Mouse (Mus musculus) heart, adult 8-10 months (tissue): Measurements from ENCODE around the gene Ascc1. TPM values are rescaled to one million over a fixed set of nuclear protein-coding genes. Genes with fewer than 3 reads are reported as not detected.
"Not testable (repeated sequence)": the region's sequence is repeated elsewhere in the genome, so short reads cannot be mapped to it uniquely, and the experiment has no call there.

Experiments
- DNase-seq: peaks from one replicate; pipeline ENCODE4 v3.0.0; 2022; ENCODE audit warnings: low spot score
- total RNA-seq, 4 experiments: library from RNA; stranded (reverse); gene quantifications; 2 replicates each; pipeline ENCODE4 v1.2.4; 2022

Gene Ascc1
- total RNA-seq, 4 experiments from 2014 or later = 22.3 to 26.7 (median 24.4) TPM

- no peak for DNase-seq
Observed at GRCm38 (mm10) chr10:59977715-59978343, 24.8 kb upstream of the Ascc1 start.

DNA sequence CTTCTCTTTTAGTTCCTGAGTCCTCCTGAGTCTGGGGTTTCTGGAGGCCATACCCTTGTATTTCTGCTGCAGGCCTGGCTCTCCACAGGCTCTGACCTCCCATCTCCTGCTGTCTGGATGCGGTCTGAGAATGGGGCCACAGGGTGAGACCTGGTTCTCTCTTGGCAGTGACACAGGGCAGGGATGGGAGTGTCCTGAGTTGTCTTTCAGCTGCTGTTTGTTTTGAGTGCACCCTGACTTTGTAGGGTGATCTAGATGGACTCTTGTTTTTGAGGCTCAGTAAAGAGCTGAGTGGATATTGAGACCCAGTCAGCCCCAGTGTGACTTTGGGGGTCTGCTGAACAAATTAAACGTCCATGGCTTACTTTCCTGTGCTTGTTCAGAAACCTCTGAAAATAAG is 24.2 kb upstream of the Ascc1 start:
- no peak for DNase-seq

- DNase-seq = peak; percentile 87
Observed at GRCm38 (mm10) chr10:59978873-59979743, 23.5 kb upstream of the Ascc1 start.

GRCm38 (mm10) chr10:59980815-59981244 is 21.8 kb upstream of the Ascc1 start:
- peak; percentile 65 for DNase-seq

GRCm38 (mm10) chr10:59981336-59981735 is 21.3 kb upstream of the Ascc1 start:
- no peak for DNase-seq

GRCm38 (mm10) chr10:59981792-59982191 is 20.8 kb upstream of the Ascc1 start:
- peak; percentile 67 for DNase-seq

DNA sequence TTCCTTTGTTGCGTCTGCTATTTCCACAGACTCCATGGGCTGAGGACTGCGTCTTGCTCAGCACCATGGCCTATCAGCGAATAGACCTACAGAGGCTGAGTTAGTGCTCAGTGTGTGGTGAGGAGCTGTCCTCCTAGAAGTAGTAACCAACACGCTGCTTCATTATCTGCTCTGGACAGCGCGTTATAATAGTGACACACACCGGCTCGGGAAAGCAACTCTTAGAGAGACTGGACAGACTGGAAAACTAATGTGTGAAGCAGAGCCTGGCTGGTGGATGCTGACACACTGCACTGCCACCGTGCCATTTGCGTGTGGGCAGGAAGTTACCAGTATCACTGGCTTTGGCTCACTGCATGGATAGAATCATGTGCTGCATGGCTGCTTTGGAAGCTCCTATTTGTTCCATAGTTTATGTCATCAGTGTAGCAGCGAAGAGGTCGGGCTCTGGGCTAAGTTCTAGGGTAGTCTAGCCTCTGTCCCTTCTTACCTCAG is 20.2 kb upstream of the Ascc1 start:
- DNase-seq = no peak

DNA sequence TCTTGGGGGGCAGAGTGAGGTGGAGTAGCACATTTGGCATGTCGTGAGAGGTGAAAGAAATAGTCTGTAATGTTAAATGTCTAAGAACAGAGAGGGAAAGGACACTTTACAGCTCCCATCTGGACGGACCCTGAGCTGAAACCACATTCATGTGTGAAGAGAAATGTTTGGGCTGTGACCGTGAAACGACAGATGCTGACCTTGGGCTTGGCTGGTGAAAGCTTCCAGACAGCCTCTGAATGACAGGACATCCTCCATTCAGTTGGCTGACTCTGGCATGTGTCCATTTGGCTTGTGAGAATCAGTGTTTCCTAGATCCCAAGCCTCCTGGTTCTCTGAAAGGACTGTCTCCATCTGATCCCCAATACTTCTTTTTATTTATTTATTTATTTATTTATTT is 14.6 kb upstream of the Ascc1 start:
- peak; percentile 78 for DNase-seq

GRCm38 (mm10) chr10:59990393-59990792 is 12.2 kb upstream of the Ascc1 start:
- no peak for DNase-seq

- DNase-seq = peak; percentile 60
Observed at GRCm38 (mm10) chr10:59991262-59991880, 11.2 kb upstream of the Ascc1 start.

GRCm38 (mm10) chr10:59992024-59992423 is 10.6 kb upstream of the Ascc1 start:
- DNase-seq = no peak

GRCm38 (mm10) chr10:59993813-59994212 is 8.8 kb upstream of the Ascc1 start:
- DNase-seq = not testable (repeated sequence)

GRCm38 (mm10) chr10:59995889-59996288 is 6.7 kb upstream of the Ascc1 start:
- peak; percentile 60 for DNase-seq

DNA sequence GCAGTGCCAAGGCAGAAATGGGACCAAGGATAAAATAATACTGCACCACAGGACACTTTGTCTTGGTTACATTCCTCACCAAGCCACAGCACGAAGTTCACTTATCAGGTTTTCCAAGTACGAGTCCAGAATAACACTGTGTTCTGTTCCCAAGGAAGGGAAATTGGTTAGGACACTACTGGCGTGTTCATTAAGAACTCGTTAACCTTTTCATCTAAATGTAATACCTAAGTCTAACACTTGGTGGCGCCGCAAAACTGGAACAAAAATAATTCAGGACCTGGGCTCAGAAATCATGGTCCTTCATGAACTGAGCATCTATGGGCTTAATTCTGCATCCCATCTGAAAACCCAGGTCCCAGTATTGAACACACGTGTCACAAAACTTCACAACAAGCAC is 5.0 kb upstream of the Ascc1 start:
- peak; percentile 92 for DNase-seq

GRCm38 (mm10) chr10:59999057-59999456 is 3.5 kb upstream of the Ascc1 start:
- no peak for DNase-seq

DNA sequence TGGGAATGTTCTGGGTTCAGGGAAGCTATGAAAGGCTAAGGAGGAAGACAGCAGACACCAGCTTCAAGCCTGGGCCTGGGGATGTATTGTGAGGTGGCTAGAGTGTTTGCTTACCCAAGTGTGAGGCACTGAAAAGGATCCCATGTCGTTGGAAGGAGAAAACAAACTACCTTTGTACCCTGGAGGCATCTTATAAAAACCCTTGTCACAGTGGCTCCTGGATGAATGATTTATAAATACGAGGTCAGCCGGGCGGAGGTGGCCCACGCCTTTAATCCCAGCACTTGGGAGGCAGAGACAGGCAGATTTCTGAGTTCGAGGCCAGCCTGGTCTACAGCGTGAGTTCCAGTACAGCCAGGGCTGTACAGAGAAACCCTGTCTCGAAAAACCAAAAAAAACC is 942 bp upstream of the Ascc1 start:
- not testable (repeated sequence) for DNase-seq

DNA sequence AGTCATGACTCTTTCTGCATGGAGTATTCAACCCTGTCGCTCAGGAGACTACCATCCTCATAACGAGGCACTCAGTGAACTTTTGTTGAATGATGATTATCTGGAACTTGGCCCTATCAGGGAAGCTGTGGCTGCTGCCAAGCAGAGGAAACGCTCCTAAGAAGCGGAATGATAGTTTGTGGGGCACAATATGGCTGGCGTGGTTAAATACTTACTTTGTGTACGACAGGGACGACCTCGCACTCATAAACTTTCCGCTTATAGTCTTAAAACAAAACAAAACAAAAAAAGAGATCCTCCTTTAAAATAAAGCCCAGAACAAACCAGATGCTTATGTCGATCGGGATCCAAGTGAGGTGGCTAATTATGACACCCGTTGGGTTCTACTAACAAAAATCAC is 402 bp upstream of the Ascc1 start:
- DNase-seq = no peak

- no peak for DNase-seq
Observed at GRCm38 (mm10) chr10:60003213-60003752, 678 bp downstream of the Ascc1 start.

DNA sequence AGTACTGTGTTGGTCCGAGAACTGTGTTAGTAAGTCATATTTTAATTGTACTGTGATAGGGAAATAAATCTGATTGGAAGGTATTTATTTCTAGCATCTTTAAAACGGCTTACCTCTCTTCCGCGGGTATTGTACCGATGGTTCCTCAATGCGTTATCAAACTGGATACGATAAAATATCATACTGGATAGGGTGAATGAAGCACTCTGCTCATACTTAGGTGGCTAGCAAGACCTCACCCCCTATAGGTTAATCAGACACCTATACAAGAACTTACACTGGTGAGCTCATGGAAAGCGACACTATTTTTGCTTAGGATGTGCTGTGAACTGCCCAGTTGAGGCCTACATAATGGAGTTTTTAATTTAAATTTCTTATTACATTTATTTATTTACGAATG is 1.2 kb downstream of the Ascc1 start:
- no peak for DNase-seq

DNA sequence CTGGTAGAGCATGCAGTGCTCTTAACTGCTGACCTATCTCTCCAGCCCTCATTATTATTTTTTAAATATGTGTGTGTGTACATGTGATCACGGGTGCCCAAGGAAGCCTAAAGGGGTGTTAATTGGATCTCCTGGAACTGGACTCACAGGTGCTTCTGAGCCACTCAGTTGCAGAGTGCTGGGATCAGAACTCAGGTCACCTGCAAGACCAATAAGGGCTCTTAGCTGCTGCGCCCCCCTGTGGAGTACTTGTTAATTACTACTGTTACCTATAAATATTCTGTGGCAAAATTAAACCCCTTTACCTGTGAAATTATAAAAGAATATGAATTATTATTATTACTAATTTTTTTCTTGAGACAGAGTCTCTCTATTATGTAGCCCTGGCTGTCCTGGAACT is 2.7 kb downstream of the Ascc1 start:
- peak; percentile 46 for DNase-seq

DNA sequence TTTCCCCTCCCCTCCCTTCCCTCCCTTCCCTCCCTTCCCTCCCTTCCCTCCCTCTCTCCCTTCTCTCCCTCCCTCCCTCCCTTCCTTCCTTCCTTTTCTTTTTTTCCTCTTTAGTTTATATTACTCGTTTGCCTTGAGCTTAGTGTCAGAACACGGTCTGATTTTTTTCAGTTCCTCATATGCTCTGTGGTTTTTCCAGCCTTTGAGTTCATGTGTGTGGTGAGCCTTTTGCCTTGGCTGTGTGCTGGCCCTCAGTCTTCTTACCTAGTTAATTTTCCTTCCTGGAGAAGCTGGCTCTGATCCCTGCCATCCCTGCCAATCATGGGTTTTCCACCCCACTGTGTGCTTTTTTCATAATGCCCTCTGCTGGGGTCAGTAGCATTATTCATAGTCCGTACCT is 6.5 kb downstream of the Ascc1 start:
- no peak for DNase-seq

DNA sequence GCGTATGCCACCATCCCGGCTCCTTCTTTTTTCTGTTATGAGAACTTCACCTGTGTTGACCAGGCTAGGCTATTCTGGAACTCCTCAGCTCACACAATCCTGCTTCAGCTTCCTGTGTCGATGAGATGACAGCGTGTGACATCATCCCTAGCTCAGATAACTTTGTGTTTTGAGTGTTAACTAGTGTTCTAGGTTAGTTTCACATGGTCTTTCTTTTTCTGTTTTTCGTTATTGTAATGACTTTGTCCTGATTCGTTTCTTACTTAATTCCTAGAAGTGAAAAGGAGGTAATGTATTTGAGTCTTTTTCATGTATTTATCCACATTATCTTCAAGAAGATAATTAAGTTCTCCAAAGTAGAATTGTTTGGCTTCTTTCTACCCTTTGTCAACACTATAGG is 13.6 kb downstream of the Ascc1 start:
- DNase-seq = no peak
